Mouse (Mus musculus): ENCODE results near the gene Ptprr.

DNA sequence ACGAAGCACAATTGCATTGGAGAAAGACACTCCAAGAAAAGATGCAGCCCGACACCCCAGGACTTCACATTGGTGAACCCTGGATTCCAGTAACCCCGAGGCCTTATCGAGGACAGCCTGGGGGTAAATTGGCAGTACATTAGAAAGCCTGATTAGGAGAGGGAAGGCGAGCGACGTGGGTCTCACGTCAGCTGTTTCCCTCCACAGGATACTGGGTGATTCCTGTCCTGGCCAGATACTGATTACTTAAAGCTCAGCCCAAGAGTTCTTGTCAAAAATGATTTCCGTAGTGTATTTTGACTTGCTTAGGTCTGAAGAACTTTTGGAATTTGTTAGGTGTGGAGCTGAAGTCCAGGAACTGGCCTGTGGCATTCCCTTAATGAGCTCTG lies 190.7 kb downstream of the Ptprr start:
- TF ChIP-seq CTCF (conservative IDR thresholded peaks at IDR 0.05; ENCODE audit: insufficient read depth, insufficient read length, low read depth, low read length), result no peak
- no peak for TF ChIP-seq POLR2A (IDR thresholded peaks at IDR 0.05; ENCODE audit: low read depth, low read length)
